Mouse (Mus musculus): Measurements from ENCODE around the gene Kdm5b.

DNA sequence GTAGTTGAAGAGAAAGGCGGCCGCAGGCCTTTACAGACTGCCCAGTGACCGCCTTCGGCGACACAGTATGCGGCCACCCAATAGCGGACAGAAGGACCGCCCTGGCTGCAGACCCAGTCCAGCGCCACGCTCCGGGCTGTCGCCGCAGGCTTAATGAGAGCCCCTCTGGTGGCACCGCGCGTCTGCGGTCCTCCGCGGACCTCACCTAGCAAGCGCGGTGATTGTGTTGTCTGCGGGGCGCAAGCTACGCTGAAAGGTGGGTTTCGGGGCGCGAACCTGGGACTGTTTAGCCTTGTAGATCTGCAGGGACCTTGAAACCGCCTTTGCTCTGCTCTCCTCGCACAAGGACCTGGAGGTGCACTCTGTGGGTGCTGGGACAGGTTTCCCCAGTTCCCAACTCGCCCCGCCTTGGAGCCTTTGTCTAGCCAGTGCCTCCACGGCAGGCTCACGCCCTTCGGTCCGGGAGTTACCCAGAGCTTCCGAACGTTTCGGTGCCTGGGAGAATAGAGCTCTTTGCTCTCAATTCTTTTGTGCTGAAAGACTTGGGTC is 46.6 kb upstream of the Kdm5b start:
- TF ChIP-seq CTCF (IDR thresholded peaks at IDR 0.05; ENCODE audit: low read depth, low read length) (no peak), GATA1 (IDR thresholded peaks at IDR 0.05; ENCODE audit: borderline replicate concordance, low read length) (no peak), TAL1 (conservative IDR thresholded peaks at IDR 0.05; ENCODE audit: low read depth, low read length) (no peak)

All from G1E (cell line).